Mouse (Mus musculus) common myeloid progenitor, adult 5-6 weeks (primary cell): ENCODE data around the gene Ksr1. TPM values are rescaled to one million over a fixed set of nuclear protein-coding genes. Genes with fewer than 3 reads are reported as not detected.

Experiments used
- ATAC-seq: replicated peaks from 2 replicates; pipeline ENCODE4 v1.8.0; 2016; ENCODE audit warnings: low read depth, mild to moderate bottlenecking, moderate TSS enrichment, inconsistent platforms; ENCODE audit not compliant: poor library complexity, severe bottlenecking
- total RNA-seq: library from RNA; stranded (forward); fragments of 200-1000, 187-1606 nt; gene quantifications from 2 replicates; pipeline ENCODE4 v1.2.3, GENCODE M21; 2017

Gene Ksr1
- total RNA-seq: 7.4 and 7.9 TPM in 2 replicates

DNA sequence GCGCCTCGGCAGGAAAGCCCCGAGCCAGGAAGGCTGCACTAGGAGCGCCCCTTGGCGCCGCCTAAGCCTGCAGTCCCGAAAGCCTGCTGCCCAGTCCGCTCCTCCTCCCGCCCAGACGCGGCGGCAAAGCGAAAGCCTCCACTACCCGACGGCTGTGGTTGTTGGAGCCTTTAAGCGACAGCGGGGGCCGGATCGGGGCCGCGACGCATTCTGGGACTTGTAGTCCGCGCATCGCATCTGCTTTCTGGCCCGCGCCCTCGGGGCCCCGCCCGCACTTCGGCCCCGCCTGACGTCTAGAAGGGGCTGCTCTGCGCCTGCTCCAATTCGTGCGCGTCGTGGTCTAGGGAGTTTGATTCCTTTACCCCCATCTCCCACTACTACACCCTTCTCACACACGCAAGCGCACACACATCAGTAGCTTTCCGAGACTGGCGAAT, at the start of gene Ksr1:
Gene Ksr1, minus strand, starts transcription at position 77 of the 437 bp plus-strand sequence.
- peak; percentile 91 for ATAC-seq

- ATAC-seq: no peak
These were observed 46.0 kb upstream of the Ksr1 start for GRCm38 (mm10) chr11:79192176-79192575.

GRCm38 (mm10) chr11:79191214-79191613, 45.0 kb upstream of the Ksr1 start:
- ATAC-seq: no peak

- ATAC-seq: no peak
These were observed 44.0 kb upstream of the Ksr1 start for GRCm38 (mm10) chr11:79190257-79190656.

GRCm38 (mm10) chr11:79188176-79188575, 42.0 kb upstream of the Ksr1 start:
- no peak for ATAC-seq

- ATAC-seq: no peak
These were observed 41.1 kb upstream of the Ksr1 start for GRCm38 (mm10) chr11:79187291-79187690.

DNA sequence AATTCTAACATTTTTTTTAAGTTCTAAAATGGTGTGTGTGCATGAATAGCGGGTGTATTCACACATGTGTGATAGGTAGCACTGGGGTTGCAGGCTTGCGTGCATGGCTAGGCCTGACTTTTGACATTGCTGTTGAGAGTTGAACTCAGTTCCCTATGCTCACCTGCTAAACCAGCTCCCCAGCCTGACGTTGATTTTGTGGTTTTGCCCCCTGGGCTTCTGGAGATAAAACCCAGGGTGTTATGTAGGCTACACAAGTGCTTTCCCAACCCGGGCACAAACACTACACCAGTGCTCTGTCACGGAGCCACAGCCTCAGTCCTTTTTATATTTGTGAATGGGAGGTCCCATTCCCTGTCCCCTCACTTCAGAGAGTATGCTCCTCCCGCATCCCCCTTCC, 39.5 kb upstream of the Ksr1 start:
- ATAC-seq: no peak

- ATAC-seq: no peak
These were observed 38.1 kb upstream of the Ksr1 start for GRCm38 (mm10) chr11:79184126-79184888.

GRCm38 (mm10) chr11:79183400-79183799, 37.2 kb upstream of the Ksr1 start:
- ATAC-seq: no peak

DNA sequence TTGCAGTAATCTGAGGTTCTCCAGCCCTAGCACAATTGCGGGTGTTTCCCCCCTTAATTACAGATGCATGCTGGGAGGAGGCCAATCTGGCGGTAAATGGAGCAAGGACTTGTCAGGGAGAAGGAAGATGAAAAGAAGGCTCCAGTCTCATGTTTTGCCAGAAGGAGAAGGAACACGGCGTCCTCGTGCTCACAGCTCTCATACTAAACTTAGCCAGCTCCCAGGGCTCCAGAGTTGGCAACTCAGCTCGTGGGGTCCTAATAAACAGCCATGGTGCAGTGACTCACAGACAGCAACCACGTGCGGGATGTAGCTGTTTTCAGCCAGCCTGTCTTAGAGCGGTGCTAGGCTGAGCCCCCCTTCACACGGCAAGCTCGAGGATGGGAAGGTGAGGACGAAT, 36.7 kb upstream of the Ksr1 start:
- no peak for ATAC-seq

DNA sequence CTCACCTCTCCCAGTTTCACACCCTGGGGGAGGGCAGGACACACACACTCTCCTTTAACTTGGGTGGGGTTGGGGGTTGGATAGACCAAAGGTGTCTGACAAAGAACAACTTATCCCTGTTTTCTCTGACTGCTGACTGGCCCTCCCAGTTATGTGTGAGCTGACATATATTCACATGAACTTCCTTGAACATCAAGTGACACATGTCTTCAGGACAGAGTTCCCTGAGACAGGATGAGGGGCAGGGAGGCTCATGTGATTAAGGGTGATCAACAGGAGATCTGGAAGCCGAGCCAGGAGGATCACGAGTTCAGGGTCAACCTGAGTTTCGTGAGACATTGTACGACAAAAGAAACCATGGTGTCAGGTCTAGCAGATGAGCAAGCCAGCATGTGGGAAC, 35.7 kb upstream of the Ksr1 start:
- ATAC-seq: no peak

DNA sequence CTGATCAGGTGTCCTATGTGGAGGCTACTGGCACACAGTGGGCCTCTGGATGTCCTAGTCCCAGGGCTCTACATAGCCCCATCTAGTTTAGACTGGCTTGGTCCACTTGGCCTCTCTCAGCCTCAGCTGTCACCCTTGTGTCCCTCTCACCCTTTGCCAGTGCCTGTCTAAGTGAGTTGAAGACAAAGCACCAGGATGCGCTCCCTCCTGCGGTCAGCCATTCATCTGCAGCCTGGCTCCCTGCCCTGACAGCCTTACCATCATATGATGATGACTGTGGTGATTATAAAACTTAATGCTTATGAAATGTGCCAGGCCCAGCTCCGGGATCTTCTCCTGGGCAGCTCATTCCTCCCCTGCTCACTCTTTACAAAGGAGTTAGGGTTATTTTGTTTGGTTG, 30.5 kb upstream of the Ksr1 start:
- no peak for ATAC-seq

GRCm38 (mm10) chr11:79172054-79172453, 25.8 kb upstream of the Ksr1 start:
- no peak for ATAC-seq

GRCm38 (mm10) chr11:79166582-79167300, 20.5 kb upstream of the Ksr1 start:
- ATAC-seq: no peak

GRCm38 (mm10) chr11:79161077-79161758, 15.0 kb upstream of the Ksr1 start:
- ATAC-seq: peak; percentile 65

GRCm38 (mm10) chr11:79160127-79160526, 13.9 kb upstream of the Ksr1 start:
- ATAC-seq: no peak

GRCm38 (mm10) chr11:79157729-79158128, 11.5 kb upstream of the Ksr1 start:
- ATAC-seq: no peak

- ATAC-seq: no peak
These were observed 9.1 kb upstream of the Ksr1 start for GRCm38 (mm10) chr11:79155348-79155747.

- peak; percentile 97 for ATAC-seq
These were observed 6.5 kb upstream of the Ksr1 start for GRCm38 (mm10) chr11:79152696-79153095.

GRCm38 (mm10) chr11:79151874-79152273, 5.7 kb upstream of the Ksr1 start:
- no peak for ATAC-seq

DNA sequence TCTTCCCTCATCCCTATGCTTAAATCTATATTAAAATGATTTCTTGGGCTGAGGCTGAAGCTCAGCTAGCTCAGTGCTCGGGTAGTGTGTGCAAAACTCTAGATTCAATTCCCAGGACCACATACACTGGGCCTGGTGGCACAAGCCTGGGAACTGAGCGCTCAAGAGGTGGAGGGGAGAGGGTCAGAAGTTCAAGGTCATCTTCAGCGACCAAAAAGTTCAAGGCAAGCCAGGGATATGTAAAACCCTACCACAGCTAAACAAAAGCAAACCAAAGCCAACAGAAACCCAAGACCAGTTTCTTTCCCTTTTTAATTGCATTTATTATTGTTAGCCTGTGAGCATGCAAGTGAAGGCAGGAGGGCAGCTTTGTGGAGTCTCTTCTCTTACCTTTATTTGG, 4.1 kb upstream of the Ksr1 start:
- no peak for ATAC-seq
